Mouse (Mus musculus) layer of hippocampus, adult 2 months (tissue): ENCODE results near the gene Vash2. TPM values are rescaled to one million over a fixed set of nuclear protein-coding genes. Genes with fewer than 3 reads are reported as not detected.
"Not testable (repeated sequence)": the region's sequence is repeated elsewhere in the genome, so short reads cannot be mapped to it uniquely, and the experiment has no call there.

Experiments used
- DNase-seq, 2 experiments: peaks; one replicate each; pipeline ENCODE4 v3.0.0; 2022; ENCODE audit warnings: low spot score in 2 of 2
- H3K27ac ChIP-seq: fragments of 200-600 bp; 2 replicates; pipeline ENCODE4 v1.8.1; 2022
- H3K4me3 ChIP-seq: fragments of 200-600 bp; 2 replicates; pipeline ENCODE4 v1.8.1; 2022; ENCODE audit warnings: mild to moderate bottlenecking
- CTCF ChIP-seq: fragments of 200-600 bp; conservative IDR thresholded peaks from 2 replicates; pipeline ENCODE4 v1.8.1; 2022; ENCODE audit warnings: antibody characterized with exemption, mild to moderate bottlenecking, moderate library complexity
- total RNA-seq, 2 experiments: library from RNA; stranded (reverse); gene quantifications; 2 replicates each; pipeline ENCODE4 v1.2.3; 2021

Vash2 gene
- total RNA-seq, 2 experiments from 2014 or later: 1.6 to 1.7 TPM

GRCm38 (mm10) chr1:190929010-190929695 lies 49.9 kb downstream of the Vash2 start:
- Histone ChIP-seq H3K4me3 (peak overlapping the region; percentile 77), H3K27ac (peak overlapping the region; percentile 100)
- DNase-seq: no peak
- no peak for TF ChIP-seq CTCF

- DNase-seq: peak; percentile 97 to 98
- TF ChIP-seq CTCF: no peak
- Histone ChIP-seq H3K4me3 (peak overlapping the region; percentile 77), H3K27ac (peak overlapping the region; percentile 100)
Measured at GRCm38 (mm10) chr1:190928370-190929009, 50.6 kb downstream of the Vash2 start.

GRCm38 (mm10) chr1:190927751-190928369 lies 51.2 kb downstream of the Vash2 start:
- Histone ChIP-seq H3K27ac (peak overlapping the region; percentile 100), H3K4me3 (peak overlapping the region; percentile 77)
- no peak for TF ChIP-seq CTCF
- no peak for DNase-seq

- 0 out of 2 replicates have a peak overlapping the region, but pooled peaks have one; percentile 100 for H3K27ac ChIP-seq
- DNase-seq: no peak
- TF ChIP-seq CTCF: no peak
- H3K4me3 ChIP-seq: peak overlapping the region; percentile 77
Measured at GRCm38 (mm10) chr1:190927311-190927710, 51.8 kb downstream of the Vash2 start.

- not testable (repeated sequence) for H3K27ac ChIP-seq, H3K4me3 ChIP-seq, DNase-seq
Measured at GRCm38 (mm10) chr1:190924812-190925211, 54.3 kb downstream of the Vash2 start, which contains the start of gene Angel2. Gene Angel2 (plus strand): TSS chr1:190925112.

GRCm38 (mm10) chr1:190919725-190920469 lies 59.2 kb downstream of the Vash2 start:
- no peak for DNase-seq
- Histone ChIP-seq H3K27ac (peak overlapping the region; percentile 86; the same call in 1 of the 2 replicates), H3K4me3 (no peak overlapping the region)
- TF ChIP-seq CTCF: no peak

- peak; percentile 20 to 45 for DNase-seq
- no peak for TF ChIP-seq CTCF
- peak overlapping the region; percentile 86 for H3K27ac ChIP-seq
- no peak overlapping the region; the same call in 1 of the 2 replicates for H3K4me3 ChIP-seq
Measured at GRCm38 (mm10) chr1:190918938-190919337, 60.2 kb downstream of the Vash2 start.

GRCm38 (mm10) chr1:190912623-190913022 lies 66.5 kb downstream of the Vash2 start:
- no peak overlapping the region for H3K4me3 ChIP-seq
- DNase-seq: no peak
- peak; percentile 47 for TF ChIP-seq CTCF
- peak overlapping the region; percentile 89; the same call in 1 of the 2 replicates for H3K27ac ChIP-seq

- peak; percentile 80 to 82 for DNase-seq
- Histone ChIP-seq H3K4me3 (peak within 1 kb of the TSS; percentile 88), H3K27ac (peak within 1 kb of the TSS; percentile 89)
- TF ChIP-seq CTCF: no peak
Measured at GRCm38 (mm10) chr1:190911415-190912123, 67.5 kb downstream of the Vash2 start, which contains the start of gene Rps6kc1. Gene Rps6kc1 (minus strand): TSS chr1:190911770.

GRCm38 (mm10) chr1:190910836-190911235 lies 68.3 kb downstream of the Vash2 start:
- Histone ChIP-seq H3K27ac (peak overlapping the region; percentile 89), H3K4me3 (peak overlapping the region; percentile 88)
- no peak for DNase-seq
- no peak for TF ChIP-seq CTCF

GRCm38 (mm10) chr1:190904714-190905113 lies 74.4 kb downstream of the Vash2 start:
- no peak for DNase-seq
- H3K4me3 ChIP-seq: no peak overlapping the region
- TF ChIP-seq CTCF: no peak
- no peak overlapping the region for H3K27ac ChIP-seq

GRCm38 (mm10) chr1:190904136-190904535 lies 75.0 kb downstream of the Vash2 start:
- no peak for DNase-seq
- Histone ChIP-seq H3K4me3 (no peak overlapping the region), H3K27ac (no peak overlapping the region)
- no peak for TF ChIP-seq CTCF
